Mouse (Mus musculus): Measurements from ENCODE around the gene Olfr735.

Gene Olfr735

GRCm38 (mm10) chr14:50348796-50349195 is at the start of gene Olfr735:
Gene Olfr735 (minus strand): TSS chr14:50348872.
- DNase-seq, result no peak

GRCm38 (mm10) chr14:50380863-50381262 is 32.2 kb upstream of the Olfr735 start, which contains the start of gene Olfr736:
Gene Olfr736 (plus strand): TSS chr14:50381163.
- DNase-seq, result no peak

GRCm38 (mm10) chr14:50363561-50363960 is 14.9 kb upstream of the Olfr735 start:
- no peak for DNase-seq

- DNase-seq, result no peak
Observed at GRCm38 (mm10) chr14:50360480-50360879, 11.8 kb upstream of the Olfr735 start.

DNA sequence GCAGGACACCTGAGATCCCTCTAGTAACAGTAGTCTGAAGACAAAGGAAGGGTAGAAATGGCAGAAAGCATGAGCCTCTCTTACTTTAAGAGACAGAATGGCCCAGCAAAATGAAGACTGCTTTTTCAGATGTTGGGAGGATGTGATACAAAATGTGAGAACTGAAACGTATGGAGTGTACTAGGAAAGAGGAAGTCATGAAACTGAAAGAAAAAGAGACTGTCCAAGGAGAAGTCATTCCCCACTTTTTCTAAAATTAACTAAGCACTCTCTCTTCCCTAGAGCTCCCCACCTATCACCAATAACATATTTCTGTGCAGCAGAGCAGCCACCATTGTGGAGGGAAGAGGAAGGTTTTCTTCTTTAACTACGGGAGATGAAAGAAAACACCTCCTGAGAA is 8.9 kb upstream of the Olfr735 start, which contains the start of gene Tlr11:
Gene Tlr11 (plus strand): TSS at position 322 of the 400 bp plus-strand sequence.
- DNase-seq, result no peak

DNA sequence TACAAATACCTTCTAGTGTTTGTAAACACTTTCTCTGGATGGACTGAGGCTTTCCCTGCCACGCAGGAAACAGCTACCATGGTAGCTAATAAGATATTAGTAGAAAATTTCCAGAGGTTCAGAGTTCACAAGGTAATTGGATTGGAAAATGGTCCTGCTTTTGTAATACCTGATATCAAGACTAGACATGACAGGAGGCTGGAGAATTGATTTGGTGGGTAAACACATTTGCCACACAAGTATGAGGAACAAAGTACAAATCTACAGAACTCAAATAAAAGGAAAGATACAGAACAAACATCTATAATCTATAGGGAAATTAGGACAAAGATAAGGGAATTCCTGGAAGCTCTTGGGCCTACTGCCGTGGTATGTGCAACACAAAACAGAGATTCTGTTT is 8.1 kb upstream of the Olfr735 start:
- DNase-seq, result no peak

DNA sequence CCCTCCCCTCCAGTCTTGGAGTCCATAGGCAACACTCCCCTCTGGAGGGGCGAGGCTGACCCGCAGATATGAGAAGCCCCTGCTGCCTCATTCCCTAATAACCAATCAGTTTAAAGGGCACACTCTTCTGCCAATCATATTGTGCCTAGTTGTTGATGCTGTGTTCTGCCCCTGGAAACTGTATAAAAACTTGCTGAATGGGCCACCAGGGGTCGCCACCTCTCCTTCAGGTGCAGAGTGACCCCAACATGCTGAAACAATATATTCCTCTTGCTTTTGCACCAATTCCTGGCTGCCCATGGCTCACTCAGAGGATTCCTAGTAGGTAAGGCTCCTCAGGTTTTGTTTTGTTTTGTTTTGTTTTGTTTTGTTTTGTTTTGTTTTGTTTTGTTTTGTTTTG is 3.8 kb upstream of the Olfr735 start:
- no peak for DNase-seq

GRCm38 (mm10) chr14:50326661-50327060 is 22.0 kb downstream of the Olfr735 start, which contains the start of gene Olfr734:
Gene Olfr734 (minus strand): TSS chr14:50326761.
- no peak for DNase-seq

DNA sequence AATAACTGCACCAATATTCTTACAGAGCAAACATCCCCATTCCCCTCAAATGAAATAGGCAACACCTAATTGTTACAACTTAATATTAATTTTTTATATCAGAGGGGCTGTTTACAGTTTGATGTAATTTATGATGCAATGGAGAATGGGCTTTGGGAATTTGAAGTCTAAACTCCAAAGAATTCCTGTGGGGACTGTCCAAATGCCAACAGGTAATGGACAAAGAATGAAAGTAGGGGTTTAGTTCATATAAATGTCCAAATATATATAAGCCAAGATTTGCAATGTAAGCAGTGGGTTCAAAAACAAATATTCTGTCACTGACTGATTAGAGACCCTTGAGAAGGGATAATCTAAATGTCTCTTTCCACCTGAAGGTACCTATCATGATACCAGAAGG is 47.2 kb downstream of the Olfr735 start, which contains the start of gene Olfr733:
Gene Olfr733 (minus strand): TSS at position 101 of the 400 bp plus-strand sequence.
- no peak for DNase-seq

Measured in right cerebral cortex, postnatal 25 days (tissue).